Mouse (Mus musculus) spleen, adult 2 months (tissue): Measurements from ENCODE around the gene C1ql4. TPM values are rescaled to one million over a fixed set of nuclear protein-coding genes. Genes with fewer than 3 reads are reported as not detected.
A peak's percentile ranks its signal among the peaks of the same experiment; 100 is the strongest.
"Not testable (repeated sequence)": the region's sequence is repeated elsewhere in the genome, so short reads cannot be mapped to it uniquely, and the experiment has no call there.

Experiments used
- DNase-seq, 2 experiments: peaks; one replicate each; pipeline versions ENCODE4 v3.0.0 to v3.0.0-alpha.2; 2012 to 2021; ENCODE audit warnings: low spot score in 2 of 2, low read depth in 1 of 2
- H3K27ac ChIP-seq: fragments of 200-500 bp; 2 replicates; pipeline ENCODE4 v1.5.1; 2012; ENCODE audit warnings: low read length, inconsistent platforms; ENCODE audit not compliant: insufficient read depth
- H3K27me3 ChIP-seq: fragments of 200-500 bp; 2 replicates; pipeline ENCODE4 v1.6.1; 2012; ENCODE audit warnings: mild to moderate bottlenecking, moderate library complexity, low read length, inconsistent platforms; ENCODE audit not compliant: control insufficient read depth, insufficient read depth
- H3K36me3 ChIP-seq: fragments of 200-500 bp; 2 replicates; pipeline ENCODE4 v1.6.1; 2012; ENCODE audit warnings: mild to moderate bottlenecking, low read length, inconsistent platforms; ENCODE audit not compliant: control insufficient read depth, insufficient read depth
- H3K4me1 ChIP-seq: fragments of 200-500 bp; 2 replicates; pipeline ENCODE4 v1.6.1; 2011; ENCODE audit warnings: inconsistent platforms; ENCODE audit not compliant: control insufficient read depth, insufficient read depth, insufficient read length
- H3K4me3 ChIP-seq: fragments of 200-500 bp; 2 replicates; pipeline ENCODE4 v1.5.1; 2011; ENCODE audit warnings: mild to moderate bottlenecking, inconsistent platforms; ENCODE audit not compliant: insufficient read depth, insufficient read length; ENCODE audit errors: extremely low read depth
- CTCF ChIP-seq: fragments of 200-500 bp; IDR thresholded peaks from 2 replicates; pipeline ENCODE4 v1.5.1; 2011; ENCODE audit warnings: mild to moderate bottlenecking, inconsistent platforms; ENCODE audit not compliant: insufficient read depth, insufficient read length, insufficient replicate concordance; ENCODE audit errors: extremely low read depth
- POLR2A ChIP-seq: fragments of 200-500 bp; IDR thresholded peaks from 2 replicates; pipeline ENCODE4 v1.6.1; 2011; ENCODE audit warnings: low read depth, low read length, inconsistent platforms
- WGBS: fragments of 180-500 bp; shearing (Covaris S2); methylation state at CpG from one replicate; pipeline ENCODE4 v1.1.7; 2018; 5-methylcytosine and 5-hydroxymethylcytosine counted together
- polyA plus RNA-seq: library from polyadenylated mRNA; depleted of rRNA; stranded (reverse); fragments of >200 nt; gene quantifications from 2 replicates; pipeline ENCODE4 v1.2.3, GENCODE M21; 2012

C1ql4 gene
- polyA plus RNA-seq, 1 experiment, result not detected

GRCm38 (mm10) chr15:99078181-99078910, 9.3 kb downstream of the C1ql4 start:
- Histone ChIP-seq H3K27ac (no peak overlapping the region), H3K4me1 (peaks cover 6% of the 10 kb centered on the region), H3K4me3 (no peak overlapping the region), H3K36me3 (no peaks in the 10 kb centered on the region), H3K27me3 (no peaks in the 10 kb centered on the region)
- no peak for DNase-seq
- WGBS, result 95% methylated on average over 15 of the region's 15 CpGs
- TF ChIP-seq POLR2A (no peak), CTCF (no peak)

- H3K4me1 ChIP-seq, H3K27ac ChIP-seq, DNase-seq, H3K4me3 ChIP-seq, H3K27me3 ChIP-seq, H3K36me3 ChIP-seq: not testable (repeated sequence)
- WGBS, result 97% methylated on average over 3 of the region's 3 CpGs
These were observed 11.6 kb downstream of the C1ql4 start for GRCm38 (mm10) chr15:99076011-99076410.

- H3K4me1 ChIP-seq, result peaks cover 6% of the 10 kb centered on the region
- under 1% methylated on average over 44 of the region's 44 CpGs for WGBS
These were observed 12.8 kb downstream of the C1ql4 start for GRCm38 (mm10) chr15:99074600-99075333.

GRCm38 (mm10) chr15:99074019-99074599, 13.5 kb downstream of the C1ql4 start, which contains the start of gene Troap:
Gene Troap (plus strand): TSS chr15:99074575.
- Histone ChIP-seq H3K27ac (peak within 1 kb of the TSS; percentile 89), H3K36me3 (no peaks in the 10 kb centered on the region), H3K4me1 (peaks cover 6% of the 10 kb centered on the region), H3K27me3 (no peaks in the 10 kb centered on the region), H3K4me3 (peak within 1 kb of the TSS; percentile 89)
- 19% methylated on average over 9 of the region's 9 CpGs for WGBS
- no peak for DNase-seq
- no peak for TF ChIP-seq CTCF
- TF ChIP-seq POLR2A, result no peak

More at GRCm38 (mm10) chr15:99074600-99075333, 12.8 kb downstream of the C1ql4 start:
- Histone ChIP-seq H3K27me3 (no peaks in the 10 kb centered on the region), H3K4me3 (peak overlapping the region; percentile 89), H3K27ac (peak overlapping the region; percentile 89), H3K36me3 (no peaks in the 10 kb centered on the region)
- peak; percentile 89 to 93 for DNase-seq
- TF ChIP-seq POLR2A (0 out of 2 replicates have a peak, but pooled peaks have one; percentile 5), CTCF (no peak)

- WGBS, result 84% methylated on average over 1 of the region's 1 CpGs
- Histone ChIP-seq H3K36me3 (no peaks in the 10 kb centered on the region), H3K4me3 (no peak overlapping the region), H3K4me1 (peaks cover 6% of the 10 kb centered on the region), H3K27ac (no peak overlapping the region), H3K27me3 (no peaks in the 10 kb centered on the region)
- DNase-seq, result no peak
- no peak for TF ChIP-seq CTCF
- TF ChIP-seq POLR2A, result no peak
These were observed 15.6 kb downstream of the C1ql4 start for GRCm38 (mm10) chr15:99071988-99072387.

GRCm38 (mm10) chr15:99065557-99066165, 22.0 kb downstream of the C1ql4 start:
- WGBS, result 57% methylated on average over 12 of the region's 12 CpGs
- Histone ChIP-seq H3K27me3 (no peaks in the 10 kb centered on the region), H3K27ac (no peak overlapping the region), H3K36me3 (no peaks in the 10 kb centered on the region), H3K4me3 (no peak overlapping the region), H3K4me1 (no peaks in the 10 kb centered on the region)
- TF ChIP-seq CTCF (no peak), POLR2A (no peak)
- no peak for DNase-seq
